Mouse (Mus musculus) cerebellum, adult 2 months (tissue): Measurements from ENCODE around the gene Mettl14. TPM values are rescaled to one million over a fixed set of nuclear protein-coding genes. Genes with fewer than 3 reads are reported as not detected.
A peak's percentile ranks its signal among the peaks of the same experiment; 100 is the strongest.

Experiments used
- DNase-seq, 2 experiments: peaks; one replicate each; pipeline ENCODE4 v3.0.0; 2021
- H3K27ac ChIP-seq: fragments of 200-500 bp; 2 replicates; pipeline ENCODE4 v1.5.1; 2012; ENCODE audit warnings: low read length, control low read depth, inconsistent platforms; ENCODE audit not compliant: insufficient read depth
- H3K27me3 ChIP-seq: fragments of 200-500 bp; 2 replicates; pipeline ENCODE4 v1.6.1; 2012; ENCODE audit warnings: inconsistent platforms, mild to moderate bottlenecking, low read length, moderate library complexity; ENCODE audit not compliant: control insufficient read depth, insufficient read depth
- H3K4me1 ChIP-seq: fragments of 200-500 bp; 2 replicates; pipeline ENCODE4 v1.6.1; 2011; ENCODE audit warnings: low read length; ENCODE audit not compliant: control insufficient read depth, insufficient read depth
- H3K4me3 ChIP-seq: fragments of 200-500 bp; replicated peaks from 2 replicates; pipeline ENCODE3; 2011; ENCODE audit warnings: mild to moderate bottlenecking, low read depth, low read length, control low read depth; ENCODE audit not compliant: insufficient read depth
- CTCF ChIP-seq: fragments of 200-500 bp; IDR thresholded peaks from 2 replicates; pipeline ENCODE4 v1.5.1; 2011; ENCODE audit warnings: low read depth, mild to moderate bottlenecking, control low read depth, low read length, moderate library complexity, borderline replicate concordance; ENCODE audit not compliant: insufficient read depth
- POLR2A ChIP-seq: fragments of 200-500 bp; IDR thresholded peaks from 2 replicates; pipeline ENCODE4 v1.6.1; 2011; ENCODE audit warnings: low read length, control low read depth, borderline replicate concordance; ENCODE audit not compliant: insufficient read depth
- WGBS: fragments of 180-500 bp; shearing (Covaris S2); methylation state at CpG from one replicate; pipeline ENCODE4 v1.1.7; 2018; 5-methylcytosine and 5-hydroxymethylcytosine counted together
- polyA plus RNA-seq: library from polyadenylated mRNA; depleted of rRNA; stranded (reverse); fragments of >200 nt; gene quantifications from 2 replicates; pipeline ENCODE4 v1.2.3, GENCODE M21; 2012; rRNA removed

Gene Mettl14
- polyA plus RNA-seq, 1 experiment = 15.5 TPM

- no peaks in the 10 kb centered on the region for H3K27me3 ChIP-seq
- H3K4me1 ChIP-seq = no peaks in the 10 kb centered on the region
- no peak overlapping the region for H3K4me3 ChIP-seq
- no peak for DNase-seq
- TF ChIP-seq POLR2A (no peak), CTCF (no peak)
- no peak overlapping the region for H3K27ac ChIP-seq
- 65% methylated on average over 4 of the region's 4 CpGs for WGBS
These were observed 61.6 kb downstream of the Mettl14 start for GRCm38 (mm10) chr3:123324326-123324725.

- TF ChIP-seq CTCF (peak; percentile 11; the same call in 1 of the 2 replicates), POLR2A (no peak)
- WGBS = 27% methylated on average over 1 of the region's 1 CpGs
- Histone ChIP-seq H3K27ac (no peak overlapping the region), H3K27me3 (no peaks in the 10 kb centered on the region), H3K4me3 (no peak overlapping the region), H3K4me1 (no peaks in the 10 kb centered on the region)
- peak; percentile 13 to 32 for DNase-seq
These were observed 63.8 kb downstream of the Mettl14 start for GRCm38 (mm10) chr3:123322147-123322546.

- Histone ChIP-seq H3K4me1 (no peaks in the 10 kb centered on the region), H3K27ac (no peak overlapping the region), H3K27me3 (no peaks in the 10 kb centered on the region), H3K4me3 (no peak overlapping the region)
- 80% methylated on average over 6 of the region's 6 CpGs for WGBS
- TF ChIP-seq POLR2A (no peak), CTCF (no peak)
- DNase-seq = peak in 1 of 2 experiments; percentile 23
These were observed 64.3 kb downstream of the Mettl14 start for GRCm38 (mm10) chr3:123321612-123322011.

- TF ChIP-seq POLR2A (no peak), CTCF (no peak)
- Histone ChIP-seq H3K27me3 (no peaks in the 10 kb centered on the region), H3K4me3 (no peak overlapping the region), H3K4me1 (no peaks in the 10 kb centered on the region), H3K27ac (no peak overlapping the region)
- WGBS = 75% methylated on average over 9 of the region's 9 CpGs
- no peak for DNase-seq
These were observed 65.6 kb downstream of the Mettl14 start for GRCm38 (mm10) chr3:123320341-123320740.

Other genes with a start within 250 kb of the Mettl14 start
- gene Synpo2, start 150.0 kb downstream of the Mettl14 start, polyA plus RNA-seq = 2.4 and 2.9 TPM in 2 replicates
- gene Sec24d, start 118.7 kb downstream of the Mettl14 start, polyA plus RNA-seq = 6.4 and 6.8 TPM in 2 replicates
- 1.7 and 2.4 TPM in 2 replicates for gene Prss12, start 60.8 kb upstream of the Mettl14 start, polyA plus RNA-seq